Mouse (Mus musculus) heart, postnatal 0 days (tissue): ENCODE results near the gene Plcg2.

Experiments used
- CTCF ChIP-seq: IDR thresholded peaks from 2 replicates; pipeline ENCODE4 v1.5.1; 2016; ENCODE audit warnings: antibody characterized with exemption, control low read depth, low read depth
- EP300 ChIP-seq: IDR thresholded peaks from 2 replicates; pipeline ENCODE4 v1.6.1; 2016; ENCODE audit warnings: antibody characterized with exemption, low read depth

DNA sequence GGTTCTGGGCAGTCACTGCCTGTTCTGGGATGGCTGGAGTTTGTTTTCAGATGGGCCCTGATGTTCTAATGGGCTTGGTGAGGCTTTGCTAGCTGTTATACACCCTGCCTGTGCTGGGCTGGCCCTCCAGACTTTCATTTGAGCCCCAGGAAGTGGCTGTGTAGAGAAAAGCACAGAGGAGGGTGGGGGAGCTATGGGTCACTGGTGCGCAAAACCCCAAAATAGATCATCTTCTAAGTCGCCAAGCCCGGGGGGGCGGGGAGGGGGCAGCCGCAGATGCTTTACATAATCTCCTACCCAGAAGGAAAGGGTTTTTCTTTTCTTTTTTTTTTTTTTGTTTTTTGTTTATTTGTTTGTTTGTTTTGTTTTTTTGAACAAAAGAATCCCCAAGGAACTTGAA is 29.9 kb downstream of the Plcg2 start:
- TF ChIP-seq EP300 (no peak), CTCF (no peak)
